Mouse (Mus musculus): ENCODE measurements around the gene Dazap2. TPM values are rescaled to one million over a fixed set of nuclear protein-coding genes. Genes with fewer than 3 reads are reported as not detected.

The Dazap2 gene
- polyA plus RNA-seq, 1 experiment from 2014 or later: 171 TPM

DNA sequence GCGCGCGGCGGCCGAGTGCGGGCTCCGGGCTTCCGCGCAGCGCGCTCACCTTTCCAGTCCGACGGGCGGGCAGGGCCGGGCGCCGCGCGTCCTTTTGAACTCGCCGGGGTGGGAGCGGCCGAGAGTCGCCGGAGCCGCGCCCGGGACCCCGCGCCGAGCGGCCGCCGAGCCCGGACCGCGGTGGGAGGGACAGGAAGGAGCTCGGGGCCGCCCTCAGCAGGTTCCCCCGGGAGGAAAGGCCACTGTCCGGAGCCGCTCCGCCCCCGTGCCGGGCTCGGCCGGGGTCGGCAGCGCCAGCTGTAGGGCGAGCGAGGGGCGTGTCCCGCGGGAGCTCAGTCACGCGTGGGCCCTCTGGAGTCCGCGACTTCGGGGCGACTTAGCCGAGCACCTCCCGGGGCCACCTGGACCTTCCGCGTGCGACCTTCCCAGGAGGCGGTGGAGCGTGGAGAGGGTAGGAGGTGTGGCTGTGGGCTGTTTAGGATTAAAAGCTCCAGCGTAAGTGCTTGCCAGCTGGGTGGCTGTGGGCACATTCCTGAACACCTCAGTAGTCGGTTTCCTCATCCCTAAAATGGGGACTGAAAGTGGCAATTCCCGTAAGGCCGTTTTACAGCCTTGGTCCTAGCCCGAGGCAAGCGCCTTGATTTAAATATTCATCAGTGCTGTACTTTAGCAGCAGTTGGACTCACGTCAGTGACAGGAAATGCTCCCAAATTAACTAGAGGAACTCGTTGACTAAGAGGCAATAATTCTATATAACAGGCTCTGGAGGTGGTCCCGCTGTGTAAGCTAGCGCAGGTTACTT lies 21.8 kb downstream of the Dazap2 start, which contains the start of gene Smagp:
Gene Smagp, minus strand, starts transcription at position 241 of the 802 bp plus-strand sequence.
- ATAC-seq (ENCODE audit: low FRiP score, low TSS enrichment) (no peak), DNase-seq (peak; percentile 35)
- Histone ChIP-seq H3K36me3 (ENCODE audit: control insufficient read depth, insufficient read depth, low read length) (no peaks in the 10 kb centered on the region), H3K9ac (replicated peaks; ENCODE audit: low read length) (peak within 1 kb of the TSS; percentile 4; the same call in 1 of the 2 replicates), H3K27me3 (ENCODE audit: control insufficient read depth, insufficient read depth, low read length) (peaks cover 53% of the 10 kb centered on the region), H3K9me3 (ENCODE audit: control insufficient read depth, low read length) (no peaks in the 10 kb centered on the region), H3K4me3 (replicated peaks; ENCODE audit: low read depth, low read length) (peak within 1 kb of the TSS; percentile 36), H3K4me2 (ENCODE audit: low read length) (peak within 1 kb of the TSS; percentile 63), H3K4me1 (ENCODE audit: control insufficient read depth, insufficient read depth, low read length) (peaks cover 12% of the 10 kb centered on the region; the same call in 1 of the 2 replicates), H3K27ac (replicated peaks; ENCODE audit: low read depth, low read length) (no peak within 1 kb of the TSS)
- WGBS: under 1% methylated on average over 76 of the region's 77 CpGs

DNA sequence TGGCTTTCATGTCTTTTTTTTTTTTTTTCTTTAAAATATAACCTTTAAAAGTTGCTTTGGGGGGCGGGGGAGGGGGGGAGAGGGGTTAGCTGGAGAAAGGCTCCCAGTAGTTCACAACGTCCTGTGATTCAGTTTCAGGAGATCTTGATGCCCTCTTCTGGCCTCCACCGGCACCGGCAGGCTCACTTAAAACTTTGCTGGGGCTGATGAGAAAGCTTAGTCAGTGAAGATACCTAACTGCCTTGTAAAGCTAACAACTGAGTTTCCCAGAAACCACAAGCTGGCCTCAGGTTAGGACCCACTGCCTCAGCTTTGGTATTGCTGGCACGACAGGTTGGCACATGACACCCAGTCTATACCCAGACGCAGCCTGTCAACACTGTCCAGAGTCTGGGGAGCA lies 22.5 kb downstream of the Dazap2 start:
- Histone ChIP-seq H3K4me1 (ENCODE audit: control insufficient read depth, insufficient read depth, low read length) (peaks cover 12% of the 10 kb centered on the region; the same call in 1 of the 2 replicates), H3K9ac (replicated peaks; ENCODE audit: low read length) (no peak overlapping the region), H3K9me3 (ENCODE audit: control insufficient read depth, low read length) (no peaks in the 10 kb centered on the region), H3K4me2 (ENCODE audit: low read length) (no peak overlapping the region), H3K4me3 (replicated peaks; ENCODE audit: low read depth, low read length) (no peak overlapping the region), H3K27ac (replicated peaks; ENCODE audit: low read depth, low read length) (no peak overlapping the region), H3K36me3 (ENCODE audit: control insufficient read depth, insufficient read depth, low read length) (no peaks in the 10 kb centered on the region), H3K27me3 (ENCODE audit: control insufficient read depth, insufficient read depth, low read length) (peaks cover 53% of the 10 kb centered on the region)
- WGBS: 21% methylated on average over 6 of the region's 6 CpGs
- ATAC-seq (ENCODE audit: low FRiP score, low TSS enrichment) (no peak), DNase-seq (no peak)

DNA sequence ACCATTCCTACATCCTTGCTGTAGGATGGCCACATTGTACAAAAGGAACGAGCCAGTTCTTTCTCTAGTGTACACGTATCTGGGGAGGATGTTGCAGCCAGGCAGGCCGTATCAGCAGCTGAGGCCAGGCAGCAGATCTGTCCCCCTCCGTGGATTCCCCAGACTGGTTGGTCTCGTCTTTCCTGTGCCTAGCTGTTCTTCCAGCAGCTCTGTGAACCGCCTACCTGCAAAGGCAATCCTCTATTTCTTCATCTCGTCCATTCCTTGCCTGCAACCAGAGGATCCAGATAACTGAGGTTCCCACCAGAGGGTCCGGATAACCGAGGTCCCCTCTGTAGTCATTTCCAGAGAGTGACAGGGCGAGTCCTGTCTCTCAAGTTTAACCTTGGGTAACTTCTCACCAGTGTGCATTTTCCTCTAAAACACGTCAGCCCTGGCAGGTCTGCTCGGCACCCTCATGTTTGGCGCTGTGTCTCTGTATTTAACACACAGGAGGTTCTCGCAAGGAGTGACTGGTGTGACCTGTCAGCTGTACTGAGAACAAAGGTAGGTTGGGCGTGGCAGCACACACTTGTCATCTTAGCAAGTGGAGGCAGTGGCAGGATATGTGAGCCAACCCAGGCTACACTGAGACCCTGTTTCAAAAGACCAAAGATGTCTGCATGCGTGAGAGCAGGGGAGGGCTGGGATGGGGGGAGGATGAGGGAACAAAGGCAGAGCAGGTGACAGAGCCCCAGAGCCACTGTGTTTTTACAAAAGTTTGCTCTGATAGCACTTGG lies 25.0 kb downstream of the Dazap2 start:
- H3K4me2 ChIP-seq (ENCODE audit: low read length): no peak overlapping the region
- no peaks in the 10 kb centered on the region for H3K9me3 ChIP-seq (ENCODE audit: control insufficient read depth, low read length)
- no peaks in the 10 kb centered on the region for H3K36me3 ChIP-seq (ENCODE audit: control insufficient read depth, insufficient read depth, low read length)
- H3K4me3 ChIP-seq (replicated peaks; ENCODE audit: low read depth, low read length): no peak overlapping the region
- DNase-seq (no peak), ATAC-seq (ENCODE audit: low FRiP score, low TSS enrichment) (no peak)
- WGBS: 75% methylated on average over 16 of the region's 16 CpGs
- peaks cover 12% of the 10 kb centered on the region; the same call in 1 of the 2 replicates for H3K4me1 ChIP-seq (ENCODE audit: control insufficient read depth, insufficient read depth, low read length)
- H3K9ac ChIP-seq (replicated peaks; ENCODE audit: low read length): no peak overlapping the region
- no peak overlapping the region for H3K27ac ChIP-seq (replicated peaks; ENCODE audit: low read depth, low read length)
- H3K27me3 ChIP-seq (ENCODE audit: control insufficient read depth, insufficient read depth, low read length): peaks cover 36% of the 10 kb centered on the region

DNA sequence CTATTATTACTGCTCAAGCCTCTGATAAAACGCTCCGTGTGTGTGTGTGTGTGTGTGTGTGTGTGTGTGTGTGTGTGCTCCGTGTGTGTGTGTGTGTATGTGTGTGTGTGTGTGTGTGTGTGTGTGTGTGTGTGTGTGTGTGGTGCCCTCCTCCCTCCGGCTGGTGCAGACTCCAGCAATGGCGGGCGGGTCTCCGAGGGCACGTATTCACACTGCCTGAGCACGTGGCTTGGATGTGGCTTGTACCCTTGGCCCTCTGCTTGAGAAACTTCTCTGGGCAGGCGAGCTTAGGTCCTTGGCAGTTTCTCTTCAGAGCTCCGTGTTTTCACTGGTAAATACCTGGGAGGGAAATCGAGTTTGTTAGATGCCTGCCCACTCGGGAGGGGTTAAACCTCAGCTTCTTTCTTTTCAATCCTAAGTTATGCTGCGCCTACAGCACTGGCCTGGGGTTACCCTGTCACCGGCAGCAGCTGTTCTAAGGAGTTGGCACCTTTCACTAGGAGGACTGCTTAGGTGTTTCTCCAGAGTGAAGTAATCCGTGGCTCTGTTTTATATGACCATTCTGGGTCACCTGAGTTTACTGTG lies 26.2 kb downstream of the Dazap2 start:
- Histone ChIP-seq H3K27ac (replicated peaks; ENCODE audit: low read depth, low read length) (no peak overlapping the region), H3K36me3 (ENCODE audit: control insufficient read depth, insufficient read depth, low read length) (no peaks in the 10 kb centered on the region), H3K4me3 (replicated peaks; ENCODE audit: low read depth, low read length) (no peak overlapping the region), H3K27me3 (ENCODE audit: control insufficient read depth, insufficient read depth, low read length) (peaks cover 25% of the 10 kb centered on the region), H3K4me2 (ENCODE audit: low read length) (no peak overlapping the region), H3K9me3 (ENCODE audit: control insufficient read depth, low read length) (no peaks in the 10 kb centered on the region), H3K4me1 (ENCODE audit: control insufficient read depth, insufficient read depth, low read length) (peaks cover 9% of the 10 kb centered on the region; the same call in 1 of the 2 replicates), H3K9ac (replicated peaks; ENCODE audit: low read length) (no peak overlapping the region)
- 72% methylated on average over 16 of the region's 16 CpGs for WGBS
- ATAC-seq (ENCODE audit: low FRiP score, low TSS enrichment) (no peak), DNase-seq (no peak)

DNA sequence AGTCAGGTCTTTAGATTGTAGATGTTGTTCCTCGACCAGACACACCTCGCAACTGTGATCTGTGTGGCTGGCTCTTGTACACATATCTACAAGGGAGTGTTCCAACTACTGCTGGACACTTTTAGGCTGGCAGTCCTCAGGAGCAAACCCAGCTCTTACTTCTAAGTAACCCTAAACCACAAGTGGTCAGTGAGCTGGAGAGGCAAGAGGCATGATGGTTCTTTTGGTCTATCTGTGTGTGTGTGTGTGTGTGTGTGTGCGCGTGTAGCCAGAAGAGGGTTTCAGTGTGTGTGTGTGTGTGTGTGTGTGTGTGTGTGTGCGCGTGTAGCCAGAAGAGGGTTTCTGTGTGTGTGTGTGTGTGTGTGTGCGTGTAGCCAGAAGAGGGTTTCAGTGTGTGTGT lies 27.3 kb downstream of the Dazap2 start:
- H3K27ac ChIP-seq (replicated peaks; ENCODE audit: low read depth, low read length): no peak overlapping the region
- no peak overlapping the region for H3K4me2 ChIP-seq (ENCODE audit: low read length)
- ATAC-seq (ENCODE audit: low FRiP score, low TSS enrichment): no peak
- 94% methylated on average over 7 of the region's 7 CpGs for WGBS
- H3K9ac ChIP-seq (replicated peaks; ENCODE audit: low read length): no peak overlapping the region
- no peaks in the 10 kb centered on the region for H3K36me3 ChIP-seq (ENCODE audit: control insufficient read depth, insufficient read depth, low read length)
- no peak overlapping the region for H3K4me3 ChIP-seq (replicated peaks; ENCODE audit: low read depth, low read length)
- no peaks in the 10 kb centered on the region for H3K9me3 ChIP-seq (ENCODE audit: control insufficient read depth, low read length)
- peaks cover 13% of the 10 kb centered on the region for H3K27me3 ChIP-seq (ENCODE audit: control insufficient read depth, insufficient read depth, low read length)
- H3K4me1 ChIP-seq (ENCODE audit: control insufficient read depth, insufficient read depth, low read length): no peaks in the 10 kb centered on the region
- no peak for DNase-seq

DNA sequence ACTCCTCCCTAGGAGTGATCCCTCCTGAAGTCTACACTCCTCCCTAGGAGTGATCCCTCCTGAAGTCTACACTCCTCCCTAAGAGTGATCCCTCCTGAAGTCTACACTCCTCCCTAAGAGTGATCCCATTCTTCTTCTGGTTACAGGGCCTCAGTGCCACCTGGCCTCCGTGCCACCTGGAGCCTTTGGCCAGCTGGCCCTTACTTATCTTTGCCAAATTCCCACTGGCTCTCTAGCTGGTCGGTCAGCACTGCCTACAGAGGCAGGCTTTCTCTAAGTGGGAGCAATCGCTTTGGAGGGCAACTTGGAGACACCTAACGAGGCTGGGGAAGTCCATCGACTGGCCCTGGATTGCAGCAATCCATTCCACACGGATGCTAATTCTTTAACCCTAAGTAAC lies 31.0 kb downstream of the Dazap2 start:
- Histone ChIP-seq H3K9ac (replicated peaks; ENCODE audit: low read length) (no peak overlapping the region), H3K27ac (replicated peaks; ENCODE audit: low read depth, low read length) (no peak overlapping the region), H3K4me3 (replicated peaks; ENCODE audit: low read depth, low read length) (no peak overlapping the region), H3K27me3 (ENCODE audit: control insufficient read depth, insufficient read depth, low read length) (no peaks in the 10 kb centered on the region), H3K36me3 (ENCODE audit: control insufficient read depth, insufficient read depth, low read length) (no peaks in the 10 kb centered on the region), H3K9me3 (ENCODE audit: control insufficient read depth, low read length) (no peaks in the 10 kb centered on the region), H3K4me2 (ENCODE audit: low read length) (no peak overlapping the region), H3K4me1 (ENCODE audit: control insufficient read depth, insufficient read depth, low read length) (no peaks in the 10 kb centered on the region)
- DNase-seq (no peak), ATAC-seq (ENCODE audit: low FRiP score, low TSS enrichment) (no peak)
- WGBS: 87% methylated on average over 6 of the region's 6 CpGs

DNA sequence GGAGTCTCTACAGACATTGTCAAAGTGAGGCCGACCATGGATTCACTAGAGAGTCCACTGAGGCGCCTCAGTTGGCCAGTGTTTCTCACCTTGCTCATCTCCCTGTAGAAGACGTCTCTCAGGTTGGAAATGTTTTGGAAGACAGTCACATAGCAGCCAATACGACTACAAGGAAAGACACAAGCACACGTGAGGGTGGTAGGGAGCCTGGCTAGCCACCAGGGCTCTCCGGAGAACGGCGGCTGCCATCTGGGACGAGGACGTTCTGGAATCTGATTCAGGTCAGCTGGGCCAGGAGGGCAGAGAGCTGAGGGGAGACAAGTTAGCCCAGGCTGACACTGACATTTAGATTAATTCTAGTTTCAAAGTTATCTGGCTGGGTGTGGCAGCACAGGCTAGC lies 35.0 kb downstream of the Dazap2 start:
- no peak overlapping the region for H3K9ac ChIP-seq (replicated peaks; ENCODE audit: low read length)
- ATAC-seq (ENCODE audit: low FRiP score, low TSS enrichment) (no peak), DNase-seq (no peak)
- no peak overlapping the region for H3K4me3 ChIP-seq (replicated peaks; ENCODE audit: low read depth, low read length)
- no peaks in the 10 kb centered on the region for H3K27me3 ChIP-seq (ENCODE audit: control insufficient read depth, insufficient read depth, low read length)
- H3K4me2 ChIP-seq (ENCODE audit: low read length): no peak overlapping the region
- no peak overlapping the region for H3K27ac ChIP-seq (replicated peaks; ENCODE audit: low read depth, low read length)
- no peaks in the 10 kb centered on the region for H3K9me3 ChIP-seq (ENCODE audit: control insufficient read depth, low read length)
- H3K36me3 ChIP-seq (ENCODE audit: control insufficient read depth, insufficient read depth, low read length): no peaks in the 10 kb centered on the region
- 86% methylated on average over 10 of the region's 10 CpGs for WGBS
- H3K4me1 ChIP-seq (ENCODE audit: control insufficient read depth, insufficient read depth, low read length): no peaks in the 10 kb centered on the region

DNA sequence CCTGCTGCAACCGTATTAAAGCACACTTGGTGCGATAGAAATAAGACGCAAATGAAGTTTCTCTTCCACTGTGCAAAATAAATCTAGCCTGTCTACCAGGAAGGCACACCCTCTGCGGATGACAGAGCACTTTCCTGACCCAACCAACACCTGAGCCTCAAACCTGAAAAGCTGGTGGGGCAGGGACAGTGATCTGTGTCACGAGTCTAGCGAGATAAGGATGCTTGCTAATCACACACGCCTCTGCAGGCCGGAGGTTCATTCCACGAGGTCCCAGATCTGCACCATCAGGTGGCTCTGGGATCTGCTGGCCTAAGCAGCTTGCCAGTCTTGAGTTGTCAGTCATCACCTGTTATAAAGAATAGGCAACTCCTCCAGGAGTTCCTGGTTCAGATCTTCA lies 36.5 kb downstream of the Dazap2 start:
- Histone ChIP-seq H3K4me2 (ENCODE audit: low read length) (no peak overlapping the region), H3K9me3 (ENCODE audit: control insufficient read depth, low read length) (no peaks in the 10 kb centered on the region), H3K4me3 (replicated peaks; ENCODE audit: low read depth, low read length) (no peak overlapping the region), H3K4me1 (ENCODE audit: control insufficient read depth, insufficient read depth, low read length) (no peaks in the 10 kb centered on the region), H3K9ac (replicated peaks; ENCODE audit: low read length) (no peak overlapping the region), H3K27ac (replicated peaks; ENCODE audit: low read depth, low read length) (no peak overlapping the region), H3K36me3 (ENCODE audit: control insufficient read depth, insufficient read depth, low read length) (no peaks in the 10 kb centered on the region), H3K27me3 (ENCODE audit: control insufficient read depth, insufficient read depth, low read length) (no peaks in the 10 kb centered on the region)
- ATAC-seq (ENCODE audit: low FRiP score, low TSS enrichment) (no peak), DNase-seq (no peak)
- 89% methylated on average over 9 of the region's 9 CpGs for WGBS

Data from midbrain, embryonic 14.5 days (tissue).